Mouse (Mus musculus) layer of hippocampus, postnatal 14 days (tissue): ENCODE data around the gene Gm10945. TPM values are rescaled to one million over a fixed set of nuclear protein-coding genes. Genes with fewer than 3 reads are reported as not detected.

Experiments used
- DNase-seq, 2 experiments: peaks; one replicate each; pipeline ENCODE4 v3.0.0; 2021 to 2022; ENCODE audit warnings: low spot score in 2 of 2, mixed read lengths in 1 of 2
- long read RNA-seq, 2 experiments: library from polyadenylated mRNA; stranded (forward); transcript quantifications; one replicate each; pipeline ENCODE4 v2.0.0; 2021
- total RNA-seq, 2 experiments: library from RNA; stranded (reverse); gene quantifications; 2 replicates each; pipeline ENCODE4 v1.2.3; 2021

The Gm10945 gene
- total RNA-seq = not detected
- long read RNA-seq, experiment 1 = 0 reads
- long read RNA-seq, experiment 2 = 0 reads

DNA sequence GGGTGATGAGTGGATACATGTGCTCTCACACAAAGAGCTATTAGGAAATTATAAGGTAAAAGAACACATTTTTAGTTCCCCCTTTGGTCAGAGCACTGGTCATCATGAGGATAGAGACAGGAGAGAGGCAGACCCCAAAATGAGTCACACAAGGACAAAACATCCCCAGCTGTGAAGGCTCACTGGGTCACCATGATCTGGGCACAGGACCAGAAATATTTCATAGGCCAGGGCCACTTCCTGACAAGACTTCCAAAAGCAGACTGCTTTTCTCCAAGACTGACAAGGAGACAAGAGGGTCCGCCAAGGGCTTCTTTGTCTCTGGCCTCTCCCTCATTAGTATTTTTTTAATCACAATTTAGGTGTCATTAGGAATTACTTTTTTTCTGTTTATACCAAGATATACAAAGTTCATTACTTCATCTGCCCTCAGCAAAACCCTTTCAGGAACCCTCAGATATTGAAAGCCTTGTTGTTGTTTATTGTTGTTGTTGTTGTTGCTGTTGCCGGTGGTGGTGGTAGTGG, at the start of gene Gm10945:
Gene Gm10945, minus strand, starts transcription at position 475 of the 525 bp plus-strand sequence.
- DNase-seq = no peak

- DNase-seq = no peak
These were observed 28.7 kb upstream of the Gm10945 start for GRCm38 (mm10) chr10:6790226-6790625.

DNA sequence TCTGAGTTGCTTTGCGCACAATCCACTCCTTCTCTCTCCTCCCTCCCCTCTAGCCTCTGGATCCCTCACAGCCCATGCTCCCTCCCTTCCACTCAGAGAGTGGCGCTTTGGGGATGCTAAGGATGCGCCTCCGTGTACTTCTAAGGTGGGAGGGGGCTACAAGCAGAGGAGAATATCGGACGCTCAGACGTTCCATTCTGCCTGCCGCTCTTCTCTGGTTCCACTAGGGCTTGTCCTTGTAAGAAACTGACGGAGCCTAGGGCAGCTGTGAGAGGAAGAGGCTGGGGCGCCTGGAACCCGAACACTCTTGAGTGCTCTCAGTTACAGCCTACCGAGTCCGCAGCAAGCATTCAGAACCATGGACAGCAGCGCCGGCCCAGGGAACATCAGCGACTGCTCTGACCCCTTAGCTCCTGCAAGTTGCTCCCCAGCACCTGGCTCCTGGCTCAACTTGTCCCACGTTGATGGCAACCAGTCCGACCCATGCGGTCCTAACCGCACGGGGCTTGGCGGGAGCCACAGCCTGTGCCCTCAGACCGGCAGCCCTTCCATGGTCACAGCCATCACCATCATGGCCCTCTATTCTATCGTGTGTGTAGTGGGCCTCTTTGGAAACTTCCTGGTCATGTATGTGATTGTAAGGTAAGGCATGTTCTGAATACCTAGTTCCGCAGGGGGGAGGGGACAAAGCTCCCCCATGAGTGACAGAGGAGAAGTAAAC, 27.1 kb upstream of the Gm10945 start:
- DNase-seq = peak in 1 of 2 experiments; percentile 3

- no peak for DNase-seq
These were observed 3.4 kb downstream of the Gm10945 start, which contains the start of gene Oprm1 for GRCm38 (mm10) chr10:6758206-6758605. Oprm1 (plus strand) TSS chr10:6758506.

- no peak for DNase-seq
These were observed 8.2 kb downstream of the Gm10945 start for GRCm38 (mm10) chr10:6753375-6753774.

DNA sequence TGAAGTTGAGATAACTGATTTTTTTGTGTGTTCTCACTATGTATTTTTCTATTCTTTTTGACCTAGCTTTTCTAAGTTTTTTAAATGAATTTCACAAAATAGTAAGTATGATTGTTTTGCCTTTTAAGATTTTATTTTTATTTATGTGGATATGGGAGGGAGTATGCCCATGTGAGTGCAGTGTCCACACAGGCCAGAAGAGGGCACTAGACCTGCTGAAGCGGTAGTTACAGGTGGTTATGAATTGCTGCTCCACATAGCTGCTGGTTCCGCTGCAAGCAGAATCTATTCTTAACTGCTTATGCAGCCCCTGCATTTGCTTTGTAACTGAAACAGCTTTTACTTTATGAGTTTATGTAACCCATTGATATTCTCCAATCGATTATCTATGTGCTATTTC, 33.1 kb downstream of the Gm10945 start:
- no peak for DNase-seq

DNA sequence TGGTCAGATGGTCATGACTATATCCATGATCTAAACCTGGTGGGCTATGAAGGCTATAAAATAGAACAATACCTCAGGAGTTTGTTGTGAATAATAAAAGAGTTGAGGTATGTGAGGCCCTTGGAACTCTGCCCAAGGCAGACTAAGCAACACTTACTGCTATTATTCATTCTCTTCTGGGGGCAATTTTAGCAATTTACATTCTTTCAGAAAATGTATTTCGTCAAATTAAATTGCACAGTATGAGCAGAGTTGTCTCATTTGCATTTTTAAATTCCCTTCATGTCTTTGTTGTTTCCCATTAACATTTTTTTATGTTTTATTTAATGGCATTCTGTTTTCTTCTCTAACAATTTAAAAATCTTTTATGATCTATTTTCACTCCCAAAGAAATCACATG, 37.8 kb downstream of the Gm10945 start:
- no peak for DNase-seq

- DNase-seq = no peak
These were observed 44.2 kb downstream of the Gm10945 start for GRCm38 (mm10) chr10:6717181-6717948.

DNA sequence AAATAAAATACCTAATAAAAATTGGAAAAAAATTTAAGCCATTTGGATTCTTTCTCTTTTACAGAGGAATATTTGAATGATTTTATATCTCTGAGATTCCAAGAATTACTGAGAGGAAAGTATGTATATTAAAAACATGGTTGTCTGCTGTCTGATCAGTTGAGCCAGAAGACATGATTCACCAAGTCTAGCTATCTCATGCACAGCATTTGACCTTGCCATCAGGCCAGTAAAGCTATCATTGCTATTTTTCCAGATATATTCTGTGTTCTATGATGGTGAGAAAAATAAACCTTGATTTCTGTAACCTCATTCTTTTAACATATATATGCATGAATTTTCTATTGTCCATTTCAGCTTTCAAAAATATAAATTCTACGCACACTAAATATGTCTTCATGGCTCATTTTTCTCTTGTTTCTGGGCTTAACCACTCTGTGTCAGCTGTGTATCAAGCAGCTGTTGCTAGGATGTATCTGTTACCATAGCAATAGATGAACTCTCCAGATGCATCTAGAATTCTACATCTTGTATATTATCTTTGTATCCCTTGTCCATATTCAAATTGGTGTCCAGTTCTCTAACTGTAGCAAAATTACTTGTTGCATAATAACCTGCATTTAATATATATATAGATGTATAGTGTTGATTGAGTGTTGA, 56.2 kb downstream of the Gm10945 start:
- no peak for DNase-seq

GRCm38 (mm10) chr10:6694218-6694850, 67.2 kb downstream of the Gm10945 start:
- DNase-seq = peak; percentile 51 to 67

Other genes starting within 250 kb of the Gm10945 start
- gene Oprm1, start 3.3 kb downstream of the Gm10945 start, total RNA-seq = 1 to 10 TPM; 5.1 to 5.4 TPM